Mouse (Mus musculus): ENCODE measurements around the gene Strc. TPM values are rescaled to one million over a fixed set of nuclear protein-coding genes. Genes with fewer than 3 reads are reported as not detected.
"Not testable (repeated sequence)": the region's sequence is repeated elsewhere in the genome, so short reads cannot be mapped to it uniquely, and the experiment has no call there.

Strc gene
- not detected in 2 replicates for polyA plus RNA-seq (2015; fragmentation: Nextera tagmentation; extraction: Ambion mirVana)

GRCm38 (mm10) chr2:121386961-121387575, at the start of gene Strc:
Gene Strc (minus strand): TSS chr2:121387168.
- H3K4me3 ChIP-seq (replicated peaks); ATAC-seq (ENCODE audit: insufficient read depth, low FRiP score, low read depth); H3K9me3 ChIP-seq; H3K4me2 ChIP-seq; H3K36me3 ChIP-seq; H3K27me3 ChIP-seq (replicated peaks); H3K9ac ChIP-seq; H3K27ac ChIP-seq; H3K4me1 ChIP-seq: not testable (repeated sequence)
- 95% methylated on average over 17 of the region's 17 CpGs for WGBS

DNA sequence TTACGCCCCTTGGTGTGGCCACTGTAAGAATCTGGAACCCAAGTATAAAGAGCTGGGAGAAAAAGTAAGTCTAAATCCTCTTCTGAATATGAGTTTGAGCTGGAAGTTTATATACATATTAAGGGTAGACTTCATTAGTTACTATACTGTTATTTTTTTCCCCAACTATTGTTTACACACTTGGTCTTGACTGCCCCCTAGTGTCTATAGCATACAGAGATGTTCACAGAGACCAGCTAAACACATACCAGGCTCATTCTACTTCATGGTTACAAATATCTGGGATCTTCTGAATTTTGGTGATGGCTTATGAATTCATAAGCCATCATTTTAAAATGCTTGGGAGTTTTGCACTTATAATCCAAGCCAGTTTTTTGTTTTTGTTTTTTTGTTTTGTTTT, 47.9 kb upstream of the Strc start:
- ATAC-seq (ENCODE audit: insufficient read depth, low FRiP score, low read depth): no peak
- Histone ChIP-seq H3K4me1 (no peaks in the 10 kb centered on the region), H3K27ac (no peak overlapping the region), H3K27me3 (replicated peaks) (no peaks in the 10 kb centered on the region), H3K9ac (no peak overlapping the region), H3K9me3 (no peaks in the 10 kb centered on the region), H3K4me3 (replicated peaks) (no peak overlapping the region), H3K4me2 (no peak overlapping the region), H3K36me3 (peaks cover 77% of the 10 kb centered on the region)
- 97% methylated on average over 1 of the region's 1 CpGs for WGBS

DNA sequence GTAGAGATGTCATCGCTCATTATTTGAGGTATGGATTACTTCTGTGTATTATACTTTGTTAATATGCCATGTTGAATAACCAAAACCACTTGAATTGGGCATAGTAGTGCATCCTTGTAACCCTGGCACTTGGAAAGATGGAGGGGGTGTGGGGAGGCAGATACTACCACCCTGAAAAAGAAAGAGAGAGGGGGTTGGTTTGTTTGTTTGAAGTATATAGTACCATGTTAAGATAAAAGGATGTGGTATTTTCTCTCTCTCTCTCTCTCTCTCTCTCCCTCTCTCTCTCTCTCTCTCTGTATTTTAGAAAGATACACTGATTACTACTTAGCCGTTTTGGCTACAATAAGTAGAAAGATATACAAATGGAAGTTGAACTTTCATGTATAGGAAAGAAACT, 38.9 kb upstream of the Strc start:
- no peak overlapping the region for H3K4me3 ChIP-seq (replicated peaks)
- ATAC-seq (ENCODE audit: insufficient read depth, low FRiP score, low read depth): no peak
- H3K9me3 ChIP-seq: no peaks in the 10 kb centered on the region
- H3K27me3 ChIP-seq (replicated peaks): no peaks in the 10 kb centered on the region
- no peak overlapping the region for H3K27ac ChIP-seq
- H3K36me3 ChIP-seq: peaks cover 41% of the 10 kb centered on the region; the same call in 1 of the 2 replicates
- no peak overlapping the region for H3K4me2 ChIP-seq
- no peaks in the 10 kb centered on the region for H3K4me1 ChIP-seq
- WGBS: 88% methylated on average over 2 of the region's 2 CpGs
- no peak overlapping the region for H3K9ac ChIP-seq

DNA sequence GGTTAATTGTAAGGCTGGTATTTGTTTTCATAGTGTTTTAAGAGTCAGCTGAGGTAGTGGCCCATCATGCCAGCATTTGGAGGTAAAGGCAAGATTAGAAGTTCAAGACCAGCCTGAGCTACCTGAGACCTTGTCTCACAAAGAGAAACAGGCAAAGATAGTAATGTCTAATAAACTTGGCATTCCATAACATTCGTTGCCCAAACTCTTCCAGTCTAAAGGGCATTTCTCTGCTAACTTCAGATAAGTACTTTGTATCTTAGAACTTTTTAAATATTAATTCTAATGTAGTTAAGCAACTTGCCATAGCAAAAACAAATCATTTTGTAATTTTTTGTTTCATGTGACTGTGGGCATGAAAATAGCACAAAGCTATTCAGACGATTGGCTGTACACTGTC, 36.2 kb upstream of the Strc start:
- no peak overlapping the region for H3K4me2 ChIP-seq
- H3K36me3 ChIP-seq: peaks cover 30% of the 10 kb centered on the region; the same call in 1 of the 2 replicates
- H3K9ac ChIP-seq: no peak overlapping the region
- 0 out of 2 replicates have a peak, but pooled peaks cover 10% of the 10 kb centered on the region for H3K4me1 ChIP-seq
- no peaks in the 10 kb centered on the region for H3K9me3 ChIP-seq
- H3K4me3 ChIP-seq (replicated peaks): no peak overlapping the region
- no peak overlapping the region for H3K27ac ChIP-seq
- ATAC-seq (ENCODE audit: insufficient read depth, low FRiP score, low read depth): no peak
- 92% methylated on average over 2 of the region's 2 CpGs for WGBS
- no peaks in the 10 kb centered on the region for H3K27me3 ChIP-seq (replicated peaks)

DNA sequence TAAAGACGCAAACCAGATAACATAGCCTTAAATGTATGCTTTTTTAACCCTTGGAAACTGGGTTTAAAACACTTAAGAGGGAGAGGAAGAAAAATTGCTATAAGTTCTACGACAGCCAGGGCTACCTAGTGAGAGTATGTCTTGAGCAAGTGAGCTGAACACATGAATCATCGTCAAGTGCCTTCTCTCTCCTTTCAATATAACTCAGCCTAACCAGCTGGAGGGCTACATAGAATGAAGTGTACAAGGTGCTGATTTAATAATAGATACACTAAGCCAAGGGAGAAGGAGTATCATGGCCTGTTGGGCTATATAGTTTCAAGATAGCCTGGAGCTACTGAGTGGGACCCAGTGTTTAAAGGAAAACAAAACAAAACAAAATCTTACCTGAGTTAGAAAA, 31.5 kb upstream of the Strc start:
- peaks cover 20% of the 10 kb centered on the region; the same call in 1 of the 2 replicates for H3K36me3 ChIP-seq
- 77% methylated on average over 3 of the region's 3 CpGs for WGBS
- no peak overlapping the region for H3K27ac ChIP-seq
- H3K4me1 ChIP-seq: peaks cover 21% of the 10 kb centered on the region; the same call in 1 of the 2 replicates
- no peak overlapping the region for H3K4me2 ChIP-seq
- H3K9me3 ChIP-seq: no peaks in the 10 kb centered on the region
- H3K27me3 ChIP-seq (replicated peaks): no peaks in the 10 kb centered on the region
- no peak for ATAC-seq (ENCODE audit: insufficient read depth, low FRiP score, low read depth)
- H3K9ac ChIP-seq: no peak overlapping the region
- no peak overlapping the region for H3K4me3 ChIP-seq (replicated peaks)

DNA sequence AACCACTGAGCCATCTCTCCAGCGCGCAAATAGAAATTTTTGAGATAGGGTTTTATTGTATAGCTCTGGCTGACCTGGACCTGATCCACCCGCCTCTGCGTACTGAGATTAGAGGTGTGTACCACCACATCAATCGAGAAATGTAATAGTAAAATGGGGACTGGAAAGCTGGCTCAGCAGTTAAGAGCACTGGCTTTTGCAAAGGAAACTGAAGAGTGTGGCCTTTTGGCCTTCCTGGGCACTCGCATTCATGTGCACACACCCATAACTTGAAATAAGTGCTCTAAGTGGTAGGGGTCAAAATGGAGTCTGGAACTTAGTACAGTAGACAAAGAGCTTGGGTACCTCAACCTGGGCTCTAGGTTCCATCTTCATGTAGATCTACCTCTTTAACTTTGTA, 29.4 kb upstream of the Strc start:
- H3K4me3 ChIP-seq (replicated peaks): no peak overlapping the region; the same call in 1 of the 2 replicates
- H3K27ac ChIP-seq: no peak overlapping the region
- H3K36me3 ChIP-seq: peaks cover 10% of the 10 kb centered on the region; the same call in 1 of the 2 replicates
- H3K27me3 ChIP-seq (replicated peaks): no peaks in the 10 kb centered on the region
- ATAC-seq (ENCODE audit: insufficient read depth, low FRiP score, low read depth): no peak
- peaks cover 24% of the 10 kb centered on the region; the same call in 1 of the 2 replicates for H3K4me1 ChIP-seq
- 80% methylated on average over 6 of the region's 6 CpGs for WGBS
- H3K9me3 ChIP-seq: no peaks in the 10 kb centered on the region
- H3K9ac ChIP-seq: no peak overlapping the region
- H3K4me2 ChIP-seq: peak overlapping the region; percentile 29

DNA sequence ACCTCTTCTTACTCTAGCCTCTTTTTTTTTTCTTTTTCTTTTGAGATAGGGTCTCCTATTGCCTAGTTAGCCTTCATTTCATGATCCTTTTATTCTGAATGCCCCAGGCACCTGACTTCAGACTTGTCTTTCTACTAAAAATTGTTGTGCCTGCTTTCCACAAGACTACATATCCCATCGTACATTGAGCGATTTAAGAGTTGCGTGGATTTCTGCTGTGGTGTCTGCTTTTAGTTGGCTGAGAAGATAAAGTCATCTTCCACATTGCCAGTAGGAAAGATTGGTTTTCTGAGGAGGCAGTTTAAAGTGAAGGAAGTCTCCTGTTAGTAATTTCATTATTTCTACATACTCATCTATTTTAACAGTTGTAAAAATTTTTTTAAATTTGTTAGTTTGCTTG, 28.6 kb upstream of the Strc start:
- peaks cover 24% of the 10 kb centered on the region; the same call in 1 of the 2 replicates for H3K4me1 ChIP-seq
- no peak overlapping the region for H3K27ac ChIP-seq
- 70% methylated on average over 3 of the region's 3 CpGs for WGBS
- H3K4me3 ChIP-seq (replicated peaks): peak overlapping the region; percentile 67
- no peaks in the 10 kb centered on the region for H3K27me3 ChIP-seq (replicated peaks)
- H3K4me2 ChIP-seq: peak overlapping the region; percentile 65
- peaks cover 10% of the 10 kb centered on the region; the same call in 1 of the 2 replicates for H3K36me3 ChIP-seq
- ATAC-seq (ENCODE audit: insufficient read depth, low FRiP score, low read depth): no peak
- no peak overlapping the region for H3K9ac ChIP-seq
- H3K9me3 ChIP-seq: no peaks in the 10 kb centered on the region

DNA sequence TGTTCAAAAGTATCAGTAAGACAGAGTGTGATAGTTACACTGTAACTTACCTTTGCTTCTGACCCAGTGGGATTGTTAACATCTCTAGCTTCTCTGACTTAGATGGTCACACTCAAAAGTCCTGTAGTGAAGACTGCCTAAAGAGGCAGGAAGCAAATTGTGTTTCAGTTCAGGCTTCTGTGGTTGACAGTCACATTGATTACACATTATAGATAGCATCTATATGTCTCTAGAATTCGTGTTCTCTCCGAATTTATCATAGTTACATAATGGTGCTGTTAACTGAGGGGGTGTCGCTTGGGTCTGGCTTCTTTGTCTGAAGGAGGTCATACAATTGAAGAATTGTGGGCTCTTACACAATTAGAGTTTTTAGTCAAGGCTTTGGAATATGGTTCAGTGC, 28.1 kb upstream of the Strc start:
- Histone ChIP-seq H3K4me1 (peaks cover 24% of the 10 kb centered on the region; the same call in 1 of the 2 replicates), H3K27ac (no peak overlapping the region), H3K36me3 (peaks cover 10% of the 10 kb centered on the region; the same call in 1 of the 2 replicates), H3K27me3 (replicated peaks) (no peaks in the 10 kb centered on the region), H3K9me3 (no peaks in the 10 kb centered on the region), H3K4me2 (peak overlapping the region; percentile 65), H3K9ac (no peak overlapping the region), H3K4me3 (replicated peaks) (peak overlapping the region; percentile 67)
- 36% methylated on average over 3 of the region's 3 CpGs for WGBS
- no peak for ATAC-seq (ENCODE audit: insufficient read depth, low FRiP score, low read depth)

GRCm38 (mm10) chr2:121414139-121414685, 27.2 kb upstream of the Strc start:
- Histone ChIP-seq H3K36me3 (peaks cover 10% of the 10 kb centered on the region; the same call in 1 of the 2 replicates), H3K27me3 (replicated peaks) (no peaks in the 10 kb centered on the region)
- ATAC-seq (ENCODE audit: insufficient read depth, low FRiP score, low read depth): peak; percentile 41

GRCm38 (mm10) chr2:121413387-121414042, 26.5 kb upstream of the Strc start, which contains the start of the genes Pdia3 and Catsper2:
Gene Pdia3 (plus strand): TSS chr2:121413775.
Gene Catsper2 (minus strand): TSS chr2:121413792.
- Histone ChIP-seq H3K36me3 (peaks cover 6% of the 10 kb centered on the region; the same call in 1 of the 2 replicates), H3K4me2 (peak within 1 kb of the TSS; percentile 65), H3K4me1 (peaks cover 16% of the 10 kb centered on the region; the same call in 1 of the 2 replicates), H3K9ac (peak within 1 kb of the TSS; percentile 72), H3K27ac (peak within 1 kb of the TSS; percentile 91), H3K9me3 (no peaks in the 10 kb centered on the region), H3K4me3 (replicated peaks) (peak within 1 kb of the TSS; percentile 67), H3K27me3 (replicated peaks) (no peaks in the 10 kb centered on the region)
- peak; percentile 99 for ATAC-seq (ENCODE audit: insufficient read depth, low FRiP score, low read depth)
- under 1% methylated on average over 68 of the region's 68 CpGs for WGBS

More at GRCm38 (mm10) chr2:121414139-121414685, 27.2 kb upstream of the Strc start:
- Histone ChIP-seq H3K4me1 (peaks cover 21% of the 10 kb centered on the region; the same call in 1 of the 2 replicates), H3K4me3 (replicated peaks) (peak overlapping the region; percentile 67), H3K4me2 (peak overlapping the region; percentile 65), H3K9me3 (no peaks in the 10 kb centered on the region), H3K9ac (peak overlapping the region; percentile 72), H3K27ac (peak overlapping the region; percentile 91)
- under 1% methylated on average over 32 of the region's 32 CpGs for WGBS

DNA sequence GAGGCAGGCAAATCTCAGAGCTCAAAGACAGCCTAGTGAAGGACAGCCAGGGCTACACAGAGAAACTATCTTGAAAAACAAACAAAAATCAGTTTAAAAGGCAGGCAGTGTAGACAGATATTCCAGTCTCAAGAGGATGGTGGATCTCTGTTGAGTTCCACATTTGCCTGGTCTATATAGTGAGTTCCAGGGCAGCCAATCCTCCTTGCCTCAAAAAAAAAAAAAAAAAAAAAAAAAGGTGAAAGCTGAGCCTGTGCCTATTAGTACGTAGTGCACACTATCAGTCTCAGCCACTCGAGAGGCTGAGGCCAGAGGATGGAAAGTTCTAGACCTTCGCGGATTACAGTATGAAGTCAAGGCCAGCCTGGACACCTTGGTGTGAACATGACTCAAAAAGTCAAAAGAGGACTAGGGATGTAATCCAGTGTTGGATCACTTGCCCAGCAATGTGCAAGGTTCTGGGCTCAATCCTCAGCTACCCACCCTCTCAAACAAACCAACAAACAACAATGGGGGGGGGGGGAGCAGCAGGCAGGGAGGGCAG, 25.9 kb upstream of the Strc start:
- peaks cover 3% of the 10 kb centered on the region; the same call in 1 of the 2 replicates for H3K36me3 ChIP-seq
- H3K9ac ChIP-seq: peak overlapping the region; percentile 32; the same call in 1 of the 2 replicates
- H3K4me3 ChIP-seq (replicated peaks): peak overlapping the region; percentile 67
- H3K27ac ChIP-seq: peak overlapping the region; percentile 91
- 10% methylated on average over 4 of the region's 4 CpGs for WGBS
- peak overlapping the region; percentile 65 for H3K4me2 ChIP-seq
- H3K27me3 ChIP-seq (replicated peaks): no peaks in the 10 kb centered on the region
- no peak for ATAC-seq (ENCODE audit: insufficient read depth, low FRiP score, low read depth)
- peaks cover 14% of the 10 kb centered on the region; the same call in 1 of the 2 replicates for H3K4me1 ChIP-seq
- no peaks in the 10 kb centered on the region for H3K9me3 ChIP-seq
